Mouse (Mus musculus) myocyte (in vitro differentiated cells): ENCODE measurements around the gene Psmb11.

Experiments used
- MYOG ChIP-seq, 3 experiments: IDR thresholded peaks; one replicate each; pipeline ENCODE4 v1.6.1; 2011; ENCODE audit warnings: control low read depth in 2 of 3, low read depth in 2 of 3, mild to moderate bottlenecking in 2 of 3; ENCODE audit not compliant: insufficient read length in 2 of 3, control insufficient read depth in 1 of 3, insufficient read depth in 1 of 3
- POLR2A ChIP-seq: IDR thresholded peaks from one replicate; pipeline ENCODE4 v1.6.1; 2011; ENCODE audit warnings: low read depth, mild to moderate bottlenecking, control low read depth, moderate library complexity; ENCODE audit not compliant: insufficient read length
- TCF3 ChIP-seq: IDR thresholded peaks from one replicate; pipeline ENCODE4 v1.6.1; 2011; ENCODE audit warnings: low read depth, control low read depth; ENCODE audit not compliant: insufficient read length

GRCm38 (mm10) chr14:54678657-54679304, 57.5 kb downstream of the Psmb11 start:
- TF ChIP-seq TCF3 (no peak), POLR2A (no peak), MYOG (IDR thresholded peaks at IDR 0.05; ENCODE audit: control insufficient read depth in 1 of 3, insufficient read depth in 1 of 3, insufficient read length in 2 of 3, low read depth in 2 of 3) (no peak)
